Comparison of ENCODE assay signal across 7 mouse cellular contexts in genomic region chr10:60191796-60192195, GRCm38 (mm10). TPM values are rescaled to one million over a fixed set of nuclear protein-coding genes. Genes with fewer than 3 reads are reported as not detected.
DNase-seq lines count a peak whose midpoint lies in the region; ATAC-seq and TF ChIP-seq lines count a peak whose summit lies in the region.

No protein-coding gene starts in this region.

- no peaks in the 10 kb centered on the region for H3K9me3 ChIP-seq in limb, embryonic 12.5 days
- H3K9me3 ChIP-seq in midbrain, embryonic 14.5 days (ENCODE audit: control insufficient read depth, low read length): no peaks in the 10 kb centered on the region

- H3K9ac ChIP-seq in limb, embryonic 12.5 days (replicated peaks): peak overlapping the region; percentile 48
- no peak overlapping the region for H3K9ac ChIP-seq in midbrain, embryonic 14.5 days (replicated peaks; ENCODE audit: low read length)

- peak; percentile 88; the same call in 1 of the 2 replicates for TF ChIP-seq CTCF in small intestine, adult 2 months (IDR thresholded peaks at IDR 0.05; ENCODE audit: extremely low read depth, insufficient read length, insufficient replicate concordance, low read depth, low read length)

- DNase-seq in adrenal gland, postnatal 10 days: peak; percentile 86
- DNase-seq in embryo, embryonic 11.5 days (ENCODE audit: low read depth, low spot score): peak; percentile 75
- DNase-seq in heart, adult 18-20 months: peak; percentile 70 to 87
- peak; percentile 66 to 84 for DNase-seq in kidney, adult 8-10 months
- peak; percentile 90 for DNase-seq in midbrain, embryonic 14.5 days

- under 1% methylated on average over 17 of the region's 17 CpGs for WGBS in limb, embryonic 12.5 days
- WGBS in midbrain, embryonic 14.5 days: under 1% methylated on average over 17 of the region's 17 CpGs
- 2% methylated on average over 17 of the region's 17 CpGs for WGBS in small intestine, adult 2 months

- peak overlapping the region; percentile 76 for H3K4me2 ChIP-seq in limb, embryonic 12.5 days
- peak overlapping the region; percentile 53 for H3K4me2 ChIP-seq in midbrain, embryonic 14.5 days (ENCODE audit: low read length)

- H3K4me1 ChIP-seq in limb, embryonic 12.5 days (replicated peaks): peaks cover 50% of the 10 kb centered on the region
- H3K4me1 ChIP-seq in midbrain, embryonic 14.5 days (ENCODE audit: control insufficient read depth, insufficient read depth, low read length): peaks cover 31% of the 10 kb centered on the region; the same call in 1 of the 2 replicates
- no peaks in the 10 kb centered on the region; the same call in 1 of the 2 replicates for H3K4me1 ChIP-seq in small intestine, adult 2 months (ENCODE audit: control insufficient read depth, insufficient read depth, insufficient read length, low read length)

- 0 out of 2 replicates have a peak, but pooled peaks cover 5% of the 10 kb centered on the region for H3K36me3 ChIP-seq in limb, embryonic 12.5 days
- H3K36me3 ChIP-seq in midbrain, embryonic 14.5 days (ENCODE audit: control insufficient read depth, insufficient read depth, low read length): no peaks in the 10 kb centered on the region
- H3K36me3 ChIP-seq in small intestine, adult 2 months (ENCODE audit: control insufficient read depth, insufficient read depth, low read length): no peaks in the 10 kb centered on the region

- no peak for ATAC-seq in limb, embryonic 12.5 days (ENCODE audit: insufficient number of reproducible peaks, insufficient read depth, low FRiP score, low TSS enrichment, low read depth)
- ATAC-seq in midbrain, embryonic 14.5 days (ENCODE audit: low FRiP score, low TSS enrichment): peak; percentile 35

- H3K27me3 ChIP-seq in limb, embryonic 12.5 days: peaks cover 9% of the 10 kb centered on the region; the same call in 1 of the 2 replicates
- H3K27me3 ChIP-seq in midbrain, embryonic 14.5 days (ENCODE audit: control insufficient read depth, insufficient read depth, low read length): no peaks in the 10 kb centered on the region
- peaks cover 4% of the 10 kb centered on the region; the same call in 1 of the 2 replicates for H3K27me3 ChIP-seq in small intestine, adult 2 months (ENCODE audit: control insufficient read depth, insufficient read depth, low read length)

- H3K4me3 ChIP-seq in limb, embryonic 12.5 days (replicated peaks): peak overlapping the region; percentile 31
- peak overlapping the region; percentile 18 for H3K4me3 ChIP-seq in midbrain, embryonic 14.5 days (replicated peaks; ENCODE audit: low read depth, low read length)
- peak overlapping the region; percentile 46 for H3K4me3 ChIP-seq in small intestine, adult 2 months (ENCODE audit: low read depth, low read length)

- TF ChIP-seq POLR2A in small intestine, adult 2 months (IDR thresholded peaks at IDR 0.05; ENCODE audit: low read depth, low read length): no peak

- peak overlapping the region; percentile 50; the same call in 1 of the 2 replicates for H3K27ac ChIP-seq in limb, embryonic 12.5 days
- H3K27ac ChIP-seq in midbrain, embryonic 14.5 days (replicated peaks; ENCODE audit: low read depth, low read length): no peak overlapping the region
- no peak overlapping the region for H3K27ac ChIP-seq in small intestine, adult 2 months (ENCODE audit: insufficient read depth, low read depth, low read length)

RNA-seq across cellular contexts. Expression of gene Chst3, which starts 27.3 kb away (rescaled TPM):
- 1 to 10 TPM; 2.8 to 3.0 TPM for total RNA-seq in adrenal gland, postnatal 10 days (2021)
- 1 to 10 TPM in 1 of 2 experiments, under 1 TPM in 1; 0.74 to 1.5 TPM for total RNA-seq in heart, adult 18-20 months (2021)
- polyA plus RNA-seq in limb, embryonic 12.5 days (2016; fragmentation: Nextera tagmentation; extraction: Ambion mirVana): 2.7 and 3.4 TPM in 2 replicates
- 0.86 and 0.94 TPM in 2 replicates for polyA plus RNA-seq in midbrain, embryonic 14.5 days (2014; fragmentation: Nextera tagmentation; extraction: Ambion mirVana)
- 1.8 and 4.2 TPM in 2 replicates for polyA plus RNA-seq in small intestine, adult 2 months (2012; rRNA removed)
